Mouse (Mus musculus) hindbrain, embryonic 15.5 days (tissue): ENCODE data around the gene Nlrp4c. TPM values are rescaled to one million over a fixed set of nuclear protein-coding genes. Genes with fewer than 3 reads are reported as not detected.
A peak's percentile ranks its signal among the peaks of the same experiment; 100 is the strongest.

Source experiments
- ATAC-seq: fragments of 200-750 bp; cut with Nextera tagmentation; 2 replicates; pipeline ENCODE4 v1.8.0; 2017; ENCODE audit warnings: low read depth, moderate number of reproducible peaks, moderate TSS enrichment; ENCODE audit not compliant: low FRiP score
- H3K27ac ChIP-seq: fragments of 300-500 bp; sonication (generic); replicated peaks from 2 replicates; pipeline ENCODE4 v1.5.1; 2015; ENCODE audit warnings: mild to moderate bottlenecking, inconsistent platforms
- H3K27me3 ChIP-seq: fragments of 300-500 bp; sonication (generic); 2 replicates; pipeline ENCODE4 v1.6.1; 2015; ENCODE audit warnings: control low read depth, inconsistent platforms
- H3K36me3 ChIP-seq: fragments of 300-500 bp; sonication (generic); 2 replicates; pipeline ENCODE4 v1.6.1; 2015; ENCODE audit warnings: control low read depth, inconsistent platforms
- H3K4me1 ChIP-seq: fragments of 300-500 bp; sonication (generic); replicated peaks from 2 replicates; pipeline ENCODE4 v1.6.1; 2015; ENCODE audit warnings: control low read depth, inconsistent platforms
- H3K4me2 ChIP-seq: fragments of 300-500 bp; sonication (generic); 2 replicates; pipeline ENCODE4 v1.6.1; 2015; ENCODE audit warnings: moderate library complexity, mild to moderate bottlenecking, inconsistent platforms
- H3K4me3 ChIP-seq: fragments of 300-500 bp; sonication (generic); 2 replicates; pipeline ENCODE4 v1.5.1; 2015; ENCODE audit warnings: mild to moderate bottlenecking, inconsistent platforms
- H3K9ac ChIP-seq: fragments of 300-500 bp; sonication (generic); 2 replicates; pipeline ENCODE4 v1.6.1; 2015; ENCODE audit warnings: inconsistent platforms
- H3K9me3 ChIP-seq: fragments of 300-500 bp; sonication (generic); 2 replicates; pipeline ENCODE4 v1.6.1; 2016; ENCODE audit warnings: control low read depth, inconsistent platforms
- WGBS: fragments of 180-500 bp; shearing (Covaris S2); methylation state at CpG from one replicate; pipeline ENCODE4 v1.1.7; 2015; 5-methylcytosine and 5-hydroxymethylcytosine counted together
- polyA plus RNA-seq: library from polyadenylated mRNA; unstranded; fragments of >200 nt; fragmentation: Nextera tagmentation; extraction: Ambion mirVana; gene quantifications from 2 replicates; pipeline ENCODE4 v1.2.1, GENCODE M21; 2015

Gene Nlrp4c
- polyA plus RNA-seq, 1 experiment from 2014 or later = not detected

DNA sequence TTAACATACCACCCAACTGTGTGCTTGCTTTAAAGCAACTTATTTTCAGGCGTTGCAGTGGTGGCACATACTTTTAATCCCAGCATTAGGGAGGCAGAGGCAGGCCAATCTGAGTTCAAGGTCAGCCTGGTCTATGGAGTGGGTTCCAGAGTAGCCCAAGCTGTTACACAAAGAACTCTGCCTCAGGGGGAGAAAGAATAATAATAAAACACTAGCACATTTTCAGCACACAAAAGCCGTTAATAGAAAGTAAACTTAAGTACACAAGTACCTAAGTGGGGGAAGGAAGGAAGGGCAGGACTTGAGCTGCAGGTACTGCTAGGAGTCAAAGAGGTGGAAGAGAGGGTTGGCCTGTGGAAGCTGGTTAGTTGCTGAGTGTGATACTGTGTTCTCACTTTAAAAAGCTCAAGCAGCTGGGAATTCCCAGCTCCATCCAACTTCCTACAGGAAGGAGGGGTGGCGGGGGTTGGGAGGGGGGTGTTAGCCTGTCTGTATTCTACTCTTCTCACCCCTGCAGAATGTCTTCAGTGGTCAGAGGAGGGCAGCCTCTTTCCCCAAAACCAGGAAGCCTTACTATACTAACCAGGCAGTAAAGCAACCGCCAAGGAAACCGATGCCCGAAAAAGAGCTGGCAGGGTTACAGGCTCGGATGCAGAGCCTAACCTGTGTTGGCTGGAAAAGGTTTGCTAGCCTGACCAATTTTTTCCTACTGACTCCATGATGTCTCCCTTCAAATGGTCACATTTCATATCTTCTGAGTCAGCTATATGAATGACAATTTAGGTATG is 101.4 kb downstream of the Nlrp4c start:
- Histone ChIP-seq H3K27me3 (no peaks in the 10 kb centered on the region), H3K4me3 (no peak overlapping the region), H3K9ac (no peak overlapping the region), H3K4me2 (no peak overlapping the region), H3K36me3 (peaks cover 7% of the 10 kb centered on the region; the same call in 1 of the 2 replicates), H3K4me1 (peaks cover 51% of the 10 kb centered on the region), H3K27ac (0 out of 2 replicates have a peak overlapping the region, but pooled peaks have one; percentile 20), H3K9me3 (no peaks in the 10 kb centered on the region)
- 88% methylated on average over 7 of the region's 7 CpGs for WGBS
- ATAC-seq = no peak

DNA sequence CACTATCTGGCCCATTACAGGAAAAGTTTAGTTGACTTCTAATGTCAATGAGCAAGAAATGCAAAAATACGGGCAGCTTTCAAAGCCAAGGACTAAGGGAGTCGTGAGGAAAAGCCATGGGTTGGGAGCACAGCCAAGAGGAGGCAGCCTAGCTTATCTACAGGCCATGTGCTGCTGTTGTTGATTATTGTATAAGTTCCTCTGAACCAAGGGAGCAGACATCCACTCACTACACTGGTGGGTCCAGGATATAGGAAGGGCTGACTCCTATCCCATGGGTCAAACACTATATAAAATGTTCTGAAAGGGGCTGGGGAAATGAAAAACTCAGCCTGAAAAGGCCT is 102.0 kb downstream of the Nlrp4c start:
- H3K4me2 ChIP-seq = no peak overlapping the region
- no peak overlapping the region for H3K27ac ChIP-seq
- H3K36me3 ChIP-seq = peaks cover 2% of the 10 kb centered on the region; the same call in 1 of the 2 replicates
- H3K9me3 ChIP-seq = no peaks in the 10 kb centered on the region
- WGBS = 62% methylated on average over 2 of the region's 2 CpGs
- no peaks in the 10 kb centered on the region for H3K27me3 ChIP-seq
- ATAC-seq = no peak
- no peak overlapping the region for H3K4me3 ChIP-seq
- H3K9ac ChIP-seq = no peak overlapping the region
- peaks cover 51% of the 10 kb centered on the region for H3K4me1 ChIP-seq

- Histone ChIP-seq H3K9ac (no peak overlapping the region), H3K36me3 (no peaks in the 10 kb centered on the region), H3K4me3 (no peak overlapping the region), H3K4me1 (peaks cover 53% of the 10 kb centered on the region), H3K4me2 (no peak overlapping the region), H3K9me3 (no peaks in the 10 kb centered on the region), H3K27me3 (no peaks in the 10 kb centered on the region), H3K27ac (no peak overlapping the region)
- 85% methylated on average over 5 of the region's 5 CpGs for WGBS
- ATAC-seq = no peak
Measured at GRCm38 (mm10) chr7:6147688-6148087, 102.7 kb downstream of the Nlrp4c start.

- Histone ChIP-seq H3K9me3 (no peaks in the 10 kb centered on the region), H3K4me2 (no peak overlapping the region), H3K27ac (no peak overlapping the region), H3K9ac (no peak overlapping the region), H3K4me1 (peaks cover 49% of the 10 kb centered on the region), H3K36me3 (no peaks in the 10 kb centered on the region), H3K4me3 (no peak overlapping the region), H3K27me3 (no peaks in the 10 kb centered on the region)
- WGBS = 93% methylated on average over 1 of the region's 1 CpGs
- ATAC-seq = no peak
Measured at GRCm38 (mm10) chr7:6151266-6151665, 106.3 kb downstream of the Nlrp4c start.

DNA sequence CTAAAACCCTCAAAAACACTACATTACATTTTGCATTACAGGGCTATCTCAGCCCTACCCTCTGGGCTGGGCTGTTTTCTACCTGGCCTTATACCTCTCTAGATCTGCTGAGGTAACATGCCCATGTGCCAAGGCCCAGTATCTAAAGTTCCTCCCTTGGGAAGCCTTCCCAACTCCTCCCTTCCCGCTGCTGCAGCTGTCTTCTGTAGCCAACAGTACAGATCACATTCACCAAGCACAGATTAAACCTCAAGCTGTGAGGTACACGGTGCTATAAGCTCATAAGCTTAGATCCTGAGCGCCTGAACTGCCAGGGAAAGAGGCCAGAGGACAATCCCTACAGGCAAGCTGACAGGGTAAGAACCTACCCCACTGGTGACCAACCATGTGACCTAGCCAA is 107.1 kb downstream of the Nlrp4c start:
- WGBS = 81% methylated on average over 3 of the region's 3 CpGs

DNA sequence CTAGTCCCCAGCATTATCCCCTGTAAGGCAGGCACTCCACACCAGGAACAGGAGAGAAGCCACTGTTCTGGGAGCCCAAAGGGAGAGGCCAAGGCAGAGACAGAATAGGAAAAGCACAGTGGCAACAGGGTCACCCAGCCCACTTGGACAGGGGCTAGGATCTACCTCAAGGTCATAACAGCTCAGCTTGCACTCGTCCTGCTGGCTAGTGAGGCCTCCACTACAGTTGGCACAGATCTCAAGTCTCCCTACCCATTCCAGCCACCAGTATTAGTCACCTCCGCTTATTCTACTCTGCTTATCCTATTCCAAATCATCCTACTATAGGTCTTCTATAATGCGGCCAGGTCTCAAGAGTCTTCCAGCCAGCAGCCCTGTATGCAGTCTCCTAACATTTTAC is 108.2 kb downstream of the Nlrp4c start:
- Histone ChIP-seq H3K36me3 (no peaks in the 10 kb centered on the region), H3K4me1 (peaks cover 44% of the 10 kb centered on the region)
- 93% methylated on average over 3 of the region's 3 CpGs for WGBS

More for the DNA sequence above, 107.1 kb downstream of the Nlrp4c start:
- Histone ChIP-seq H3K27me3 (no peaks in the 10 kb centered on the region), H3K27ac (no peak overlapping the region), H3K4me3 (no peak overlapping the region), H3K4me1 (peaks cover 48% of the 10 kb centered on the region), H3K9me3 (no peaks in the 10 kb centered on the region), H3K36me3 (no peaks in the 10 kb centered on the region), H3K9ac (no peak overlapping the region), H3K4me2 (no peak overlapping the region)
- ATAC-seq = no peak

DNA sequence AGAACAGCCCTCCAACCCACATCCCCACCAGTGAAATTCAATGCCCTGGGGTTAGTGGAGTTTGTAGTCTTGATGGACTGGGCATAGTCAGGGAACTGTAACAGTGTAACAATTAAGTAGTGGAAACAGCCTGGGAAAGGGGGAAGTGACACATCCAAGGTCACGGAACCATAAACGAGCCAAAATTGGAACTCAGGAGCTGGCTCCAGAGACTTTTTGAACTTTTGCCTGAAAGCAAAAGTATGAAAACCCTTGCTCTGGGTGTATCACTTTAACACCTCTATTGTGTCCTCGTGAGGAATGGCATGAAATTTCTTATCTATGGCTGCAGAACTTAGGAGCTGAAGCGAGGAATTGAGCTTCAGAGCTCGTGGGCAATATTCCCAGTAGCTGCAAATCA is 109.2 kb downstream of the Nlrp4c start:
- peak overlapping the region; percentile 91 for H3K4me2 ChIP-seq

More for the DNA sequence above, 108.2 kb downstream of the Nlrp4c start:
- no peak overlapping the region for H3K4me2 ChIP-seq
- no peak overlapping the region for H3K4me3 ChIP-seq
- no peak for ATAC-seq
- H3K27me3 ChIP-seq = no peaks in the 10 kb centered on the region
- H3K9me3 ChIP-seq = no peaks in the 10 kb centered on the region
- H3K9ac ChIP-seq = no peak overlapping the region
- H3K27ac ChIP-seq = no peak overlapping the region

More for the DNA sequence above, 109.2 kb downstream of the Nlrp4c start:
- H3K27me3 ChIP-seq = no peaks in the 10 kb centered on the region
- no peak overlapping the region for H3K27ac ChIP-seq
- H3K9me3 ChIP-seq = no peaks in the 10 kb centered on the region
- WGBS = 87% methylated on average over 5 of the region's 5 CpGs
- peaks cover 34% of the 10 kb centered on the region for H3K4me1 ChIP-seq
- ATAC-seq = no peak
- H3K36me3 ChIP-seq = no peaks in the 10 kb centered on the region
- no peak overlapping the region for H3K9ac ChIP-seq
- H3K4me3 ChIP-seq = peak overlapping the region; percentile 67

Other genes with a start within 250 kb of the Nlrp4c start
- gene Vmn1r63, start 239.7 kb upstream of the Nlrp4c start, polyA plus RNA-seq = not detected in 2 replicates
- not detected in 2 replicates for gene Vmn1r64, start 160.6 kb upstream of the Nlrp4c start, polyA plus RNA-seq
- not detected in 2 replicates for gene Vmn1r65, start 34.2 kb upstream of the Nlrp4c start, polyA plus RNA-seq
- 24.8 and 27.4 TPM in 2 replicates for gene Zfp787, start 110.8 kb downstream of the Nlrp4c start, polyA plus RNA-seq
- 87.8 and 90.1 TPM in 2 replicates for gene Zfp444, start 127.1 kb downstream of the Nlrp4c start, polyA plus RNA-seq
- not detected in 2 replicates for gene Galp, start 151.9 kb downstream of the Nlrp4c start, polyA plus RNA-seq
- not detected in 2 replicates for gene Zscan5b, start 177.1 kb downstream of the Nlrp4c start, polyA plus RNA-seq
- 0.23 and 0.41 TPM in 2 replicates for gene Epp13, start 207.5 kb downstream of the Nlrp4c start, polyA plus RNA-seq
- 16.3 and 17.6 TPM in 2 replicates for gene Zfp667, start 241.4 kb downstream of the Nlrp4c start, polyA plus RNA-seq